Mouse (Mus musculus): ENCODE data around the gene AI481877. TPM values are rescaled to one million over a fixed set of nuclear protein-coding genes. Genes with fewer than 3 reads are reported as not detected.

The AI481877 gene
- total RNA-seq, 2 experiments from 2014 or later, result not detected

DNA sequence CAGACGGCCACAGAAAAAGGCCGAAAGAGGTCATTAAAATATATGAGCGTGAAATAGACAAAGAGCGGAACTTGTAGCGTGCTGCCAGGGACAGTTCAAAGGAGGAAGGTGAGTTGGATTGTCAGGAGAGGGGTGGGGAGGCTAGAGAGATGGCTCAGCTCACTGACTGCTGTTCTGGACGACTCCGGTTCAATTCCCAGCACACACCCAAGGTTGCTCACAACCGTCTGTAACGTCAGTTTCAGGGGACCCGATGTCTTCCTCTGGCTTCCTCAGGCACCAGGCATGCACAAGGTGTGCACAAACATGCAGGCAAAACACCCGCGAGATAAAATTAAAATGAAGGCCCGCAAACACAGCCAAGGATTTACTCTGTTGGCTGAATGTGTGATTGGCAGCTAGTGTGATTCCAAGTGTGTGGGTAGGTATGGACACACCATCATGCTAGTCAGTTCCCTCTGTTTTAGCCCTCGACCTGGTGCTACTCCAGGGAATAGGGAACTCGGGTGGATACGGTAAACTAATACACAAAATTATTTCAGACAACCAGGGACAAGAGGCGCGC lies 102.9 kb downstream of the AI481877 start:
- DNase-seq (ENCODE audit: low spot score in 2 of 2), result peak; percentile 19 to 27

DNA sequence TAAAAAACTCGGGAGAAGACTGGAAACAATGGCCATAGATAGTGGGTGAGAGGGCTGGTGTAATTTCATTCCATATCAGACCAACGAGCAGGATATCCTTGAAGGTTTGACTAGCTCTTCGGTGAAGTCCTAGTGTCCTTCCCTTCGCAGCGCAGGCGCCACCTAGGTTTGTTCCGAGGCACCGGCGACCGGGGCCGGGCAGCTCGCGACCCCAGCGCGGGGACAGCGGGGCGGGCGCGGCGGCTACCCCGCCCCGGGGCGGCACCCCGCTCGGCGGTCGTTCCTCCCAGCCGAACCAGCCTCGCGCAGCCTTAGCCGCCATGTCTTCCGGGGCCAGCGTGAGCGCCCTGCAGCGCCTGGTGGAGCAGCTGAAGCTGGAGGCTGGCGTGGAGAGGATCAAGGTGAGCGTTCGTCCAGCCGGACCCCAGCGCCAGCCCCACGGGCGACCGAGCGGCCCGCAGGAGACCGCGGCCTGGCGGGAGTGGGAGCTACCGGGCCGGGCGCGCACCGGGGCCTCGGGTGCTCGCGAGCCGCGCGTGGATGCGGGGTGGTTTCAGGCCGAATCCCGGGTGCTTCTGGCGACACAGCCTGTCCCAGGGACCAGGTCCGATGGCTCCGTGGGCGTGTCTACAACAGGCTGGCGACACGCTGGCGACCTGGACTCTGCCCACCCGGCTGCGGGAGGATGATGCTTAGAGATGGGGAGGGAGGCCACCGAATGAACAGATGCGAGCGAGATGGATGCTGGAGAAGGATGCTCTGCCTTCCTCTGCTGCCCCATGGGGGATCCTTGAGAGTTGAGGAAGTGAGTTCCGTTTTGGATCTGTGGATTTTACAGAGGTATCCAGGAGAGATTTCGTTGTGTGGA lies 103.6 kb downstream of the AI481877 start, which contains the start of gene Gng10:
Gng10 (plus strand) TSS at position 171 of the 868 bp plus-strand sequence.
- peak; percentile 69 to 79 for DNase-seq (ENCODE audit: low spot score in 2 of 2)

- DNase-seq (ENCODE audit: low spot score in 2 of 2), result no peak
These were observed 104.4 kb downstream of the AI481877 start for GRCm38 (mm10) chr4:59034325-59034917.

- no peak for DNase-seq (ENCODE audit: low spot score in 2 of 2)
These were observed 121.9 kb downstream of the AI481877 start for GRCm38 (mm10) chr4:59016922-59017321.

DNA sequence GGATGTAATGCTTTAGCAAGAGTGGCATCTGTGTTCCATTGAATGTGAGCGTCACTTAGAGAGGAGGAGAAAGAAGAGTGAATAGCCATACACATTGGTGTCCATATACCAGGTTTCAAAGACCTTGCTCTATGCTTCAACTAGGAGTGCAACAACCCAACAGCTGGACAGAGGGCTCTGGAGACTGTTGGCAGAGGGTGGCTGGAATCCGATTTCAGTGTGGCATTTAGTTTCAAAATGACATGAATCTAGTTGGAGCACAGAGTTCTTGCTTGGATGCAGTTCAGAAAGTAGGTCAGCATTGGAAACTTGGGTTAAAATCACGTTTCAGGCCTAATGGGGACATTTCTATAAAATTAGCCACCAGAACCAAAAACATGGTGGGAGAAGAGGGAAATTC lies 123.6 kb downstream of the AI481877 start:
- DNase-seq (ENCODE audit: low spot score in 2 of 2), result no peak

GRCm38 (mm10) chr4:59011446-59011845 lies 127.3 kb downstream of the AI481877 start:
- no peak for DNase-seq (ENCODE audit: low spot score in 2 of 2)

GRCm38 (mm10) chr4:59009696-59010095 lies 129.1 kb downstream of the AI481877 start:
- no peak for DNase-seq (ENCODE audit: low spot score in 2 of 2)

DNA sequence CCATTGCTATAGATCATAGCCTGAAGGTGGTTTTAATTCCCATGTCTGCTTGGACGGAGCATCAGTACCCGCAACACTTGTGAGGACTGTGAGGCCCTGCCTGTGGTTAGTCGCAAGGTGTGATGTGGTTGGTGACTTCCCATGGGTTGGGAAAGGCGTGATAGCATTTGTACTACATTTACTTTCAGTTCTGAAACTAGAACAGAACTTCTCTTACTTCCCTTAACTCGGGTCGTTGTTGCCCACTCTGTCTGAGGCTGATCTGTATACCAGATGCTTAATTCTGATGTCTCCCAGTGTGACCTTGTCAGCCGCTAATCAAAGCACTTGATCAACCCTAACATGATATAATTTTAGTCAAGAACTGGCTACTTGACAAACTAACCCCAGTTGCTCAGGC lies 129.6 kb downstream of the AI481877 start:
- no peak for DNase-seq (ENCODE audit: low spot score in 2 of 2)

- DNase-seq (ENCODE audit: low spot score in 2 of 2), result no peak
These were observed 130.8 kb downstream of the AI481877 start for GRCm38 (mm10) chr4:59007974-59008373.

DNA sequence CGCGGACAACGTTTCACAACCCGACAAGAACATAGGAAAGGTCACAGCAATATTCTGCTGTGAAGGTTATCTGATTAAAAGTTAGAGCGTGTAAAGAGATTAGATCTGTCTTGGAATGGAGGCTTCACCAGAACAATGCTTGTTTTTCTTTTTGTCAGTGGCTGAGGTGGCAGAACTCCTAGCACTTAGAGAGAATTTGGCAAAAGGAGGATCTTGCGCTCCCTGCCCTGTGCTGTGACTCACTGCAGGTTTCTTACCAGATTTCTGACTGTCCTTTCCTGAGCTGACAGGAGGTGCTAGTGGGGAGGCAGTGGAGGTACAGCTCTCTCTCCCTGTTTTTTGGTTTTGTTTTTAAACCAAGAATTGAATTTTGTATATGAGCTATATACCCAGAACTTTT lies 131.8 kb downstream of the AI481877 start:
- no peak for DNase-seq (ENCODE audit: low spot score in 2 of 2)

DNA sequence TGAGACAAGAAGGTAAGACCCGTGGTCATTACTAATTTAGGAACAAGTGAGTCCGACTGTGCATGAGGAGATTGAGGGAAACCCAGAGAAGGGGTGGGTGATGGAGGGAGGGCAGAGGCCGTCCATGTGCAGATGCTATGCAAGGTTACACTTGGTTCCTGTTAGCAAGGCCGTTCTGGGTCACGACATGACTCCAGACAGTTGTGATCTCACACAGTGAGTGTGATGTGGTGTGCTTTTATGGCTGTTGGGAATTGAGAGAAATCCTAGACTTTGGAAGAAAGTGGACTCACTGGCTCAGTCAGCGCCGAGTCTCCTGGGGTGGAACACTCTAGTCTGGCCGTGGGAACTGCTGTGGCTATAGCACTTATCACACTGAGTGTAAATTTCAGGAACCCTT lies 132.6 kb downstream of the AI481877 start:
- no peak for DNase-seq (ENCODE audit: low spot score in 2 of 2)

- DNase-seq (ENCODE audit: low spot score in 2 of 2), result no peak
These were observed 135.0 kb downstream of the AI481877 start for GRCm38 (mm10) chr4:59003806-59004200.

- peak; percentile 86 to 92 for DNase-seq (ENCODE audit: low spot score in 2 of 2)
These were observed 135.6 kb downstream of the AI481877 start, which contains the start of gene Gm20503 for GRCm38 (mm10) chr4:59002948-59003805. Gm20503 (plus strand) TSS chr4:59003210.

GRCm38 (mm10) chr4:59000614-59001013 lies 138.2 kb downstream of the AI481877 start:
- DNase-seq (ENCODE audit: low spot score in 2 of 2), result no peak

DNA sequence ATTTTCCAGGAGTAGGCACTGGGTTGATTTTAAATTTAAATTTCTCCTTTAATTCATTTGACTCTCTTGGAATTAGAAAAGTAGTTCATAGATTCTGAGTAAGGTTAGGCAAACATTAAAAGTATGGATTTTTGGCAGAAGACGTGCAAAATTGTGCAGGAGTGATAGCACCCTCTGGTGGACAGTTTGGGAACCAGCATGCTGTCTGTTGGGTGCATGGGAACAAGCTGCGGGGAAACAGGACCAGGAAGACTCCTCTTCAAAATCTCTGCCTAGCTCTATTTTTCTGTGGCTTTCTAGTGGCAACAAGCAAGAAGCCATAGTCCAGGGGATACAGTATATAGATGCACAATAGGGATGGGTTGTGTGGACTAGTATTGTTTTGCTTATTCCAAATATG lies 139.1 kb downstream of the AI481877 start:
- peak; percentile 80 to 81 for DNase-seq (ENCODE audit: low spot score in 2 of 2)

DNA sequence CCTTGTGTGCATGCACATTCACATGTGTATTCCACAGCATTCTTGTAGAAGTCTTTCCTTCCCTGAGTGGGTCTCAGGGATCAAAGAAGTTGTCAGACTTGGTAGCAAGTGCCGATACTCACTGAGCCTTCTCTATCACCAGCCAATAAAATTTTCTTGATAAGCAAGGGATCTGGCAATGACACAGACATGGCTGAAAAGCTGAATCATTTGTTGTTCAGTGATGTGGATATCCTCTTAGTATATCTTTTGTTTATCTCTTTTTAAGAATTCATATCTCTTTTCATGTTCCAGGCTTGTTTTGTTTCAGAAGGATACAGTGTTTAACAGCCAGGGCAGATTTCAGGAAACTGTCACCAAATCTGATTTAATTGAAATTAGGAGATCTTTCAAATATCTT lies 140.1 kb downstream of the AI481877 start:
- no peak for DNase-seq (ENCODE audit: low spot score in 2 of 2)

DNA sequence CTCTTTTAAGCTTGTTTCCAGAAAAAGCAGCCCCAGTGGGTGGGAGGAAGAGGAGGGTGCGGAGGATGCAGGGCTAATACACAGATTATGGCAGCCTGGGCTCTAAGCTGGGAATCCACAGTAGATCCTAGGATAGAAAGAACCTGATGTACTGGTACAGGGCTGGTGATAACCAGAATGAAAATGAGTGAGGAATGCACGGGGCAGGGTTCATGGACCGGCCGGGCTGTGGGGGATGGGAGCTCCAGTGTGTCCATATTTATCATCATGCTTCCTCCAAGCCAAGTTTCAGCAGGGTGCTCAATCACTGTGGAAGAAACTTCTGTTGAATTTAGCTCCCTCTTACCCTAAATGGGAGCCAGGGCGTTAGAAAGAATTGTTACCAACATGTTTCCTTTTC lies 141.7 kb downstream of the AI481877 start:
- no peak for DNase-seq (ENCODE audit: low spot score in 2 of 2)

DNA sequence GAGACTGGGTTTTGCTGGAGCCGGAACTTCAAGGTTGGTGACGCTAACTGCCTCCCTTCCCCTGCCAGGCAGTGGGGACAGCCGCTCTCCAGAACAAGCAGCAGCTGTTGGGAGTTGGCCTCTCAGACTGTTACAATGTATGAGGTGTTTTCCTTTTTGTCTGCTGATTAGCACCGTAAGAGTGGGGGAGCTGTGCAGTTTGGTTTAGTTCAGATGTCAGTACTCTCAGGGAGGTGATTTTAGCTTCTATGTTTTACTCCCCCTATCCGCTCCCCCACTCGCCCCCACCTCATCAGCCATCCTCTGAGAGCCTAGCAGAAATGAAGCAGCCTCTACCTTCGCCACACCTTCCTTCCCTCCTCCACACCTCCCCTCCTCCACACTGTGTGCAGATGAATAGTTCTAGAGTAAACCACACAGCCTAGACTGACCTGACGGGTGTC lies 143.5 kb downstream of the AI481877 start:
- no peak for DNase-seq (ENCODE audit: low spot score in 2 of 2)

DNA sequence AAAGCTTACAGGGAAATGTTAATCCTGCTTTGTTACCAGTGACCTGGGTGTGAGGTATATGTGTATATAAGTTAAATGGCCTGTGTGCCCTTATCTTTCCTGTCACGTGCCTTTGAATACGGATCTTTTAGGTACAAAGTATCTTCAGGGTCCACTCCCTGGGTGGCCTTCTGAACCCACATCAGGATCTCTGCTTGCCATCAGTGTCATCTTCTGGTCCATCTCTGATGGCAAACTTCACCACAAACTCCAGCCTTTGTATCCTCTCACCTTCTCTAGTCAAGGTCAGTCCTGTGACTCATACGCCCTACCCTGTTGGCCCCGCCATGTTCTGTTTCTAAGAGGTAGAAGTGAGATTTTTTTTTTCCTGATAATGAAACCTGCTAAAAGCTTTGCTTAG lies 144.0 kb downstream of the AI481877 start, which contains the start of gene Dnajc25:
Dnajc25 (plus strand) TSS at position 301 of the 400 bp plus-strand sequence.
- no peak for DNase-seq (ENCODE audit: low spot score in 2 of 2)

Measured in layer of hippocampus, postnatal 10 days (tissue).